Mouse (Mus musculus) neural tube, embryonic 15.5 days (tissue): ENCODE data around the gene Hist2h3b. TPM values are rescaled to one million over a fixed set of nuclear protein-coding genes. Genes with fewer than 3 reads are reported as not detected.
"Not testable (repeated sequence)": the region's sequence is repeated elsewhere in the genome, so short reads cannot be mapped to it uniquely, and the experiment has no call there.

Source experiments
- ATAC-seq: fragments of 200-750 bp; cut with Nextera tagmentation; 2 replicates; pipeline ENCODE4 v1.8.0; 2017; ENCODE audit warnings: mild to moderate bottlenecking, moderate TSS enrichment, moderate library complexity; ENCODE audit not compliant: low FRiP score
- H3K27ac ChIP-seq: fragments of 300-500 bp; sonication (generic); replicated peaks from 2 replicates; pipeline ENCODE4 v1.5.1; 2015; ENCODE audit warnings: mild to moderate bottlenecking, inconsistent platforms
- H3K27me3 ChIP-seq: fragments of 300-500 bp; sonication (generic); replicated peaks from 2 replicates; pipeline ENCODE4 v1.6.1; 2015; ENCODE audit warnings: inconsistent platforms
- H3K36me3 ChIP-seq: fragments of 300-500 bp; sonication (generic); 2 replicates; pipeline ENCODE4 v1.6.1; 2015; ENCODE audit warnings: inconsistent platforms
- H3K4me1 ChIP-seq: fragments of 300-500 bp; sonication (generic); 2 replicates; pipeline ENCODE4 v1.6.1; 2015; ENCODE audit warnings: inconsistent platforms
- H3K4me2 ChIP-seq: fragments of 300-500 bp; sonication (generic); 2 replicates; pipeline ENCODE4 v1.6.1; 2015; ENCODE audit warnings: inconsistent platforms, mild to moderate bottlenecking, moderate library complexity
- H3K4me3 ChIP-seq: fragments of 300-500 bp; sonication (generic); replicated peaks from 2 replicates; pipeline ENCODE4 v1.5.1; 2015; ENCODE audit warnings: mild to moderate bottlenecking, inconsistent platforms
- H3K9ac ChIP-seq: fragments of 300-500 bp; sonication (generic); replicated peaks from 2 replicates; pipeline ENCODE4 v1.6.1; 2015; ENCODE audit warnings: mild to moderate bottlenecking, inconsistent platforms
- H3K9me3 ChIP-seq: fragments of 300-500 bp; sonication (generic); replicated peaks from 2 replicates; pipeline ENCODE4 v1.6.1; 2016; ENCODE audit warnings: inconsistent platforms
- WGBS: fragments of 180-500 bp; shearing (Covaris S2); methylation state at CpG from one replicate; pipeline ENCODE4 v1.1.7; 2015; ENCODE audit warnings: mixed read lengths; 5-methylcytosine and 5-hydroxymethylcytosine counted together
- polyA plus RNA-seq: library from polyadenylated mRNA; unstranded; fragments of >200 nt; fragmentation: Nextera tagmentation; extraction: Ambion mirVana; gene quantifications from 2 replicates; pipeline ENCODE4 v1.2.1, GENCODE M21; 2015

The Hist2h3b gene
- polyA plus RNA-seq, 1 experiment from 2014 or later, result 9.4 TPM

DNA sequence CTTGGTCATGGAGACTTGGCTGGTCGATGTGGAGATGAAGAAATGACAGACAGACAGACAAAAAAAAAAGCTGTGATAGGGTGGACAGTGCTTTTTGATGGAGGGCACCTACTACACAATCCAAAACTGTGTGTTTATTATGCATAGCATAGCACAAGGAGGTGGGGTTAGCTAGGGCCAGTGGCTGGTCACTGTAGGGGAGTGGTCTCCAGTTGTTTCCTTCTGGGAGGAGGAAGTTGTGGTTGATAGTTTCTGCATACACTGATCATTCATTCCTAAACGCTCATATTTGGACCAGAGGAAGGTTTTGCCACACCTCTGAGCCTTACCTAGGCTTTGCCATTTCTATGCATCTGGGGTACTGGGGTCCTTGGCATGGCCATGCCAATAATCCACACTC, 38.0 kb upstream of the Hist2h3b start:
- no peak for ATAC-seq
- WGBS, result 78% methylated on average over 2 of the region's 2 CpGs
- H3K27ac ChIP-seq, result no peak overlapping the region

GRCm38 (mm10) chr3:96230910-96231757, 37.3 kb upstream of the Hist2h3b start:
- no peak overlapping the region for H3K4me2 ChIP-seq
- no peaks in the 10 kb centered on the region for H3K36me3 ChIP-seq
- H3K27ac ChIP-seq, result no peak overlapping the region
- ATAC-seq, result no peak
- H3K4me3 ChIP-seq, result no peak overlapping the region
- WGBS, result 77% methylated on average over 4 of the region's 4 CpGs
- H3K9me3 ChIP-seq, result no peaks in the 10 kb centered on the region
- no peaks in the 10 kb centered on the region for H3K27me3 ChIP-seq
- H3K4me1 ChIP-seq, result no peaks in the 10 kb centered on the region
- H3K9ac ChIP-seq, result no peak overlapping the region

More for the DNA sequence above, 38.0 kb upstream of the Hist2h3b start:
- Histone ChIP-seq H3K9me3 (no peaks in the 10 kb centered on the region), H3K27me3 (no peaks in the 10 kb centered on the region), H3K4me3 (no peak overlapping the region), H3K4me1 (0 out of 2 replicates have a peak, but pooled peaks cover under 1% of the 10 kb centered on the region), H3K9ac (no peak overlapping the region), H3K36me3 (no peaks in the 10 kb centered on the region), H3K4me2 (no peak overlapping the region)

DNA sequence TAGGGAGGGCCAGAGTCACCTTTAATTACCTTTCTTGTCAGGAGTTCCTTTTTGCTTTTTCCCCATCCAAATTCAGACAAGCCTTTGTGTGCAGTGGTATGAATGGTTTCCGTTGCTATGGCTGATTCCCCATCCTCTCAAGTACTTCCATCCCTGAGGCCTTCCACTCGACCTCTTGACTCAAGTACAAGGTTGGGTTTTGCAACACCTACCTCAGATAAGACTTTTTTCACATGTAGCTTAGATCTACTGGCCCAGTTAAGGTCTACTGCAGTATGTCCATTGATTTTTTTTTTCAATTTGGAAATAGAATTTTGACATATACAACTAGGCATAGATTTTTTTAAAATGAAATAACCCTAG, 36.7 kb upstream of the Hist2h3b start:
- ATAC-seq, result no peak
- Histone ChIP-seq H3K4me1 (no peaks in the 10 kb centered on the region), H3K27me3 (no peaks in the 10 kb centered on the region), H3K4me2 (no peak overlapping the region), H3K36me3 (no peaks in the 10 kb centered on the region), H3K9me3 (no peaks in the 10 kb centered on the region), H3K4me3 (no peak overlapping the region), H3K27ac (no peak overlapping the region), H3K9ac (no peak overlapping the region)
- 59% methylated on average over 2 of the region's 2 CpGs for WGBS

DNA sequence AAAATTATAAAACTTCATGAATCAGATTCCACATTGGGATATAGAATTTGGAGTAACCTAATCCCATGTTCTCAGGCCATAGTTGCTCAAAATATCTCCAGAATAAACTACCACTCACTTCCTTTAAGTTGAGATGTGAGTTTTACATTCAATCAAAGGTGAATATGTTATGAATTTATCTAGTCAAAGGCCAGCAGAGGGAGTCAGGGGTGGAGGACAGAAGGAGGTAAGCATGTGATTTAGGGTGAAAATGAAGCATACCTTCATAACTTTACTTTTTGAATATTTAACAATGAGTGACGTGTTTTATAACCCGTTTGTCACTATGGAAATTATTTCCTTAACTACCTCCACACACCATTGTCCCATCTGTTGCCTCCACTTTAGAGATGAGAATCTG, 33.5 kb upstream of the Hist2h3b start:
- WGBS, result 92% methylated on average over 2 of the region's 2 CpGs
- Histone ChIP-seq H3K9me3 (no peaks in the 10 kb centered on the region), H3K4me3 (no peak overlapping the region), H3K4me1 (peaks cover 8% of the 10 kb centered on the region), H3K9ac (no peak overlapping the region), H3K27ac (no peak overlapping the region), H3K36me3 (no peaks in the 10 kb centered on the region), H3K27me3 (no peaks in the 10 kb centered on the region), H3K4me2 (no peak overlapping the region)
- no peak for ATAC-seq

DNA sequence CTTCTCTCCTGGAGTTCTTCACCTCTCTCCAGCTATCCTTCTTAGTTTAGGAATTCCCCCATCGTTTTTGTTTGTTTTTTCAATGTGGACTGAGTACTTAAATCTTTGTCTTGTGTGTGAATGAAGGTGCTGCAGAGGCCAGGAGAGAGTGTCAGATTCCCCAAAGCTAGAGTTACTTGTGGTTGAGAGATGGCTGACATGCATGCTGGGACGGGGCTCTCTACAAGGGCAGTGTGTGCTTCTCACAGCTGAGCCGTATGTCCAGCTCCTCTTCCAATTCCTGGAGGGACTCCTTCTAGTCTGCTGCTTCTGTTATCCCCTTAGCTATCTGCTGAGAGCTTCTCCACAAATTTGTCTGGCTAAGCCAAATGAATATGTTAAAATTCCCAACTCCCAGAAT, 32.6 kb upstream of the Hist2h3b start:
- ATAC-seq, result no peak
- H3K27ac ChIP-seq, result no peak overlapping the region
- H3K9me3 ChIP-seq, result no peaks in the 10 kb centered on the region
- H3K36me3 ChIP-seq, result no peaks in the 10 kb centered on the region
- H3K4me1 ChIP-seq, result peaks cover 10% of the 10 kb centered on the region
- no peaks in the 10 kb centered on the region for H3K27me3 ChIP-seq
- WGBS, result 75% methylated on average over 3 of the region's 3 CpGs
- H3K4me3 ChIP-seq, result no peak overlapping the region
- no peak overlapping the region for H3K9ac ChIP-seq
- H3K4me2 ChIP-seq, result no peak overlapping the region

GRCm38 (mm10) chr3:96236834-96237334, 31.6 kb upstream of the Hist2h3b start:
- WGBS, result 94% methylated on average over 4 of the region's 4 CpGs

DNA sequence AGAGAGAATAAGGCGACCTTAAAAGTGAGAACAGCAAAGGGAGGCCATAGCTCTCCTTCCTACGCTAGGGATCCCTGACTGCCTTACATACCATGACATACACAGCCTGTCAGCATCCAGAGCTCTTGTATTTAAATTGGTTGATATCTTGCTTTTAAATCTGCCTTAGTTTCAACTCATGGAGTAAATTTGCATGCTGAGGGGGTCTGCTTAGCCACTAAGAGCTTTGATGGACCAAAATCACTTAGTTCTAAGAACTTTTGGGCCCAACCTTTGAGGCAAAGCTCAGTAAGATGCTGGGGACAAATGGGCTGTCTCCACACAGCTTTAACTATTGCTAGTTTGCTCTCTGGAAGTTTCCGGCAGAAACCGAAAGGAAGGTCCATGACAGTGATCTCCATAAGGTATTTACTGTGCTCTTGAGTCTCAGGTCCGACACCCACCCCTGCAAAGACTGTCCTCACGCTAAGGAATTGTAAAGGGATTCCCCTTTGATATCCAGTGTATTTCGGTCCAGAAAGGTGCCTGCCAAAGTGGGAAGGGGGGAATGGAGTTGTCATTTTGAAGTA, 31.0 kb upstream of the Hist2h3b start:
- Histone ChIP-seq H3K9me3 (no peaks in the 10 kb centered on the region), H3K9ac (no peak overlapping the region), H3K27me3 (no peaks in the 10 kb centered on the region), H3K4me1 (peaks cover 13% of the 10 kb centered on the region), H3K36me3 (no peaks in the 10 kb centered on the region), H3K4me3 (peak overlapping the region; percentile 29), H3K4me2 (peak overlapping the region; percentile 48), H3K27ac (no peak overlapping the region)
- WGBS, result 25% methylated on average over 7 of the region's 7 CpGs
- no peak for ATAC-seq

More at GRCm38 (mm10) chr3:96236834-96237334, 31.6 kb upstream of the Hist2h3b start:
- Histone ChIP-seq H3K27me3 (no peaks in the 10 kb centered on the region), H3K4me3 (peak overlapping the region; percentile 29; the same call in 1 of the 2 replicates), H3K4me2 (peak overlapping the region; percentile 48), H3K4me1 (peaks cover 13% of the 10 kb centered on the region), H3K27ac (no peak overlapping the region), H3K9me3 (no peaks in the 10 kb centered on the region), H3K36me3 (no peaks in the 10 kb centered on the region), H3K9ac (no peak overlapping the region)
- no peak for ATAC-seq

DNA sequence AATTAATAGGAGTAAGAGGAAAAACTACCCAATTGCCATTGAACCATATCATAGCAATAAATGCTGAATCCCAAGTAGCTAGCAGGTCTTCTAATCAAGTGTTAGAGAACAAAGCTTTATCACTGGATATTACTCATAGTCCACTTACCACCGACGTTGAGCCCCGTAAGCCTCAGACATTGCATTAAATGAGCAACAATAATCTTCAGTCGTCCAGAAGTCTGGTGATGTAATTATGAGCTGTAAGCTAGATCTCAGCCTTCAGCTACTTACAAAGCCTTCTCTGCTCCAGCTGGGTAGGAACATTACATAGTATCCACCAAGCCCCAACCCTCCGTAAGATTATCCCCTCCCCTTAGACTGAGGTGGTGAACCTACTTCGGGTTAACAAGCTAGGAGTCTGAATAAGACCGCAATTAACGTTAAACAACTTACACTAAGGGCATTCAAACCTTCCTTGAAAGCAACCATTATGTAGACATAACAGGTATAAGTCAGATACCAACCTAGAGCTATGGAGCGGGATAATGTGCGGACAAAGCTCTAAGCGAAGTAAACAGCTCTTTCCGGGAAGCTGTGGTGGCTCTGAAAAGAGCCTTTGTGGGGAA, 30.4 kb upstream of the Hist2h3b start:
- no peaks in the 10 kb centered on the region for H3K27me3 ChIP-seq

GRCm38 (mm10) chr3:96238954-96239793, 29.3 kb upstream of the Hist2h3b start, which contains the start of gene Hist2h3c2:
Gene Hist2h3c2, minus strand, starts transcription at chr3:96239127.
- H3K4me2 ChIP-seq, result peak within 1 kb of the TSS; percentile 48
- H3K9ac ChIP-seq, result 0 out of 2 replicates have a peak within 1 kb of the TSS, but pooled peaks have one; percentile 41
- H3K36me3 ChIP-seq, H3K9me3 ChIP-seq, H3K27me3 ChIP-seq: not testable (repeated sequence)
- WGBS, result 0% methylated on average over 10 of the region's 68 CpGs
- H3K27ac ChIP-seq, result peak within 1 kb of the TSS; percentile 66; the same call in 1 of the 2 replicates
- H3K4me3 ChIP-seq, result peak within 1 kb of the TSS; percentile 35
- ATAC-seq, result peak; percentile 88
- H3K4me1 ChIP-seq, result peaks cover 19% of the 10 kb centered on the region

More for the DNA sequence above, 30.4 kb upstream of the Hist2h3b start:
- Histone ChIP-seq H3K4me3 (peak overlapping the region; percentile 29), H3K9me3 (no peaks in the 10 kb centered on the region), H3K4me2 (peak overlapping the region; percentile 48), H3K4me1 (peaks cover 13% of the 10 kb centered on the region), H3K27ac (no peak overlapping the region), H3K36me3 (no peaks in the 10 kb centered on the region), H3K9ac (0 out of 2 replicates have a peak overlapping the region, but pooled peaks have one; percentile 41)
- under 1% methylated on average over 12 of the region's 12 CpGs for WGBS
- ATAC-seq, result no peak

- Histone ChIP-seq H3K4me3 (peak within 1 kb of the TSS; percentile 35), H3K4me1 (peaks cover 25% of the 10 kb centered on the region), H3K4me2 (peak within 1 kb of the TSS; percentile 58), H3K27ac (peak within 1 kb of the TSS; percentile 82), H3K9ac (0 out of 2 replicates have a peak within 1 kb of the TSS, but pooled peaks have one; percentile 24)
- 3% methylated on average over 35 of the region's 85 CpGs for WGBS
- H3K36me3 ChIP-seq, H3K9me3 ChIP-seq, H3K27me3 ChIP-seq: not testable (repeated sequence)
- ATAC-seq, result peak; percentile 91
Observed at GRCm38 (mm10) chr3:96239949-96240798, 28.3 kb upstream of the Hist2h3b start, which contains the start of gene Hist2h2aa2. Gene Hist2h2aa2, minus strand, starts transcription at chr3:96240276.
